In the genomic region with DNA sequence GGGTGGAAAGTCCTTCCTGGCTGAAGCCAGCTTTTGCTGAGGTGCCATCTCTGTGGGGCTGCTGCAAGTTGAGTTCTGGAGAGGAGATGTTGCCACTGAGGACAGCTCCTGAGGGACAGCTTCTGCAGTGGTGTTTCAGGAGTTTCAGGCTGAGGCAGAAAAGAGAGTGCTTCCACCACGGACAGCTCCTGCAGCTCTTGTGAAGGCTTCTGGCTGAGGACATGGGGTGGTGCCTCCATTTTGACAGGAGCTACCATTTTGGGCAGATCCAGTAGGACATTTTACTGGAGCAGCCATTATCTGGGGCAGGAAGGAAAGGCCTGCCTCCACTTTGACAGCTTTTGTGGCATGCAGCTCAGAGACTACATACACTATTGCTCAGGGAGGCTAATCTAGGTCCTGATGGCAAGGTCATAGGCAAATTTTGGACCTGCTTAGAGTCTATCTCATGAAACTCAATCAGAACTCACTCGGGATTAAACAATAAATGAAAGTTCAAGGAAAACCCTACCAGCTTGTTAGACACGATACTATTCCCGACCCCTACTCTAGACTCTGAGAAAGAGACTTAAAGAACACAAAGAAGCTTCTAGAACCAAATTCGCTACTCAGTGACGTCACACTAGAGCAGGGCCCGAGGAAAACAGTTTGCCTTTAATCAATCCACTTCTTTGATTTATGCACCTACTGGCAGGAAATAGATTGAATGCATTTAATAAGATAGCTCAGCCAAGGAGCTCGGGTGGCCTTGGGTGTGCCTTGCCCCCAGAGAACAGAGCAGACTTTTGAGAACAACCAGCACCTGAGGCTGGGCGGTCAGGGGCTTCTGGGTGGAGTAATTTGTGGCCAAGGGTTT, we compare ENCODE assay signal across 13 mouse cellular contexts.
A peak's percentile ranks its signal among the peaks of the same experiment; 100 is the strongest.
DNase-seq lines count a peak whose midpoint lies in the region; ATAC-seq lines count a peak whose summit lies in the region.
"Had no signal": no experiment of that assay in that cellular context is flagged by ENCODE, and none has a peak within 500 bp of the region (broad histone marks: within the 10 kb centered on the region; RNA-seq: fewer than 3 reads in every experiment).

No protein-coding gene starts in this region.

- no peaks in the 10 kb centered on the region for H3K36me3 ChIP-seq in hindbrain, embryonic 11.5 days (ENCODE audit: control insufficient read depth, insufficient read depth, low read length)
- H3K36me3 ChIP-seq in midbrain, embryonic 15.5 days (replicated peaks), result no peaks in the 10 kb centered on the region
- H3K36me3 ChIP-seq: embryonic facial prominence, embryonic 15.5 days; heart, embryonic 12.5 days; stomach, embryonic 15.5 days had no signal

- H3K9ac ChIP-seq in hindbrain, embryonic 11.5 days (ENCODE audit: low read depth, low read length), result no peak overlapping the region
- H3K9ac ChIP-seq in midbrain, embryonic 15.5 days, result no peak overlapping the region
- H3K9ac ChIP-seq: embryonic facial prominence, embryonic 15.5 days; heart, embryonic 12.5 days; stomach, embryonic 15.5 days had no signal

- H3K4me1 ChIP-seq in hindbrain, embryonic 11.5 days (replicated peaks; ENCODE audit: control insufficient read depth, insufficient read depth, low read length), result no peaks in the 10 kb centered on the region
- H3K4me1 ChIP-seq in midbrain, embryonic 15.5 days, result peaks cover 23% of the 10 kb centered on the region
- H3K4me1 ChIP-seq: embryonic facial prominence, embryonic 15.5 days; heart, embryonic 12.5 days; megakaryocyte, embryonic 14.5 days; stomach, embryonic 15.5 days had no signal

- H3K9me3 ChIP-seq in hindbrain, embryonic 11.5 days (ENCODE audit: control insufficient read depth, low read length), result no peaks in the 10 kb centered on the region
- no peaks in the 10 kb centered on the region for H3K9me3 ChIP-seq in midbrain, embryonic 15.5 days
- H3K9me3 ChIP-seq: embryonic facial prominence, embryonic 15.5 days; heart, embryonic 12.5 days; stomach, embryonic 15.5 days had no signal

- peak; percentile 44 for ATAC-seq in hindbrain, embryonic 11.5 days (ENCODE audit: low FRiP score)
- peak; percentile 7; the same call in 1 of the 2 replicates for ATAC-seq in midbrain, embryonic 15.5 days (replicated peaks)

- WGBS in hindbrain, embryonic 11.5 days, result 56% methylated on average over 9 of the region's 9 CpGs
- WGBS in midbrain, embryonic 15.5 days, result 33% methylated on average over 9 of the region's 9 CpGs

- no peak overlapping the region for H3K27ac ChIP-seq in hindbrain, embryonic 11.5 days (ENCODE audit: low read depth, low read length)
- H3K27ac ChIP-seq in midbrain, embryonic 15.5 days, result peak overlapping the region; percentile 78
- H3K27ac ChIP-seq: embryonic facial prominence, embryonic 15.5 days; stomach, embryonic 15.5 days had no signal

- H3K4me2 ChIP-seq in hindbrain, embryonic 11.5 days (replicated peaks; ENCODE audit: low read depth, low read length), result no peak overlapping the region
- peak overlapping the region; percentile 40 for H3K4me2 ChIP-seq in midbrain, embryonic 15.5 days
- H3K4me2 ChIP-seq: embryonic facial prominence, embryonic 15.5 days; heart, embryonic 12.5 days; stomach, embryonic 15.5 days had no signal

- H3K4me3 ChIP-seq in hindbrain, embryonic 11.5 days (ENCODE audit: low read depth, low read length), result no peak overlapping the region
- no peak overlapping the region for H3K4me3 ChIP-seq in midbrain, embryonic 15.5 days
- H3K4me3 ChIP-seq: embryonic facial prominence, embryonic 15.5 days; heart, embryonic 12.5 days; megakaryocyte, embryonic 14.5 days; stomach, embryonic 15.5 days had no signal

- no peaks in the 10 kb centered on the region; the same call in 1 of the 2 replicates for H3K27me3 ChIP-seq in hindbrain, embryonic 11.5 days (ENCODE audit: control insufficient read depth, insufficient read depth, low read length)
- H3K27me3 ChIP-seq in midbrain, embryonic 15.5 days (replicated peaks), result no peaks in the 10 kb centered on the region
- H3K27me3 ChIP-seq: embryonic facial prominence, embryonic 15.5 days; heart, embryonic 12.5 days; megakaryocyte, embryonic 14.5 days; stomach, embryonic 15.5 days had no signal

- peak; percentile 3 for DNase-seq in adrenal gland, postnatal 14 days
- no peak for DNase-seq in adrenal gland, postnatal 10 days
- DNase-seq in embryo, embryonic 10.5 days (ENCODE audit: low spot score), result peak; percentile 38
- no peak for DNase-seq in hindbrain, embryonic 11.5 days (ENCODE audit: low spot score)
- DNase-seq in cerebellum, postnatal 36 days, result no peak
- no peak for DNase-seq in kidney, adult 11 months
- no peak for DNase-seq in layer of hippocampus, adult 9-11 months
- DNase-seq: kidney, adult 9 months had no signal

Comparison
In these comparisons a context has a peak if more than half of its experiments do, and no peak if none do; other contexts are left out.
1. DNase-seq: peak in adrenal gland, postnatal 14 days (single experiment) and embryo, embryonic 10.5 days (single experiment); none in adrenal gland, postnatal 10 days (single experiment), hindbrain, embryonic 11.5 days (single experiment), cerebellum, postnatal 36 days (0 of 2), kidney, adult 11 months (single experiment) and layer of hippocampus, adult 9-11 months (single experiment).